Mouse (Mus musculus): ENCODE data around the gene Setd1b. TPM values are rescaled to one million over a fixed set of nuclear protein-coding genes. Genes with fewer than 3 reads are reported as not detected.
A peak's percentile ranks its signal among the peaks of the same experiment; 100 is the strongest.

The Setd1b gene
- polyA plus RNA-seq, 1 experiment from 2014 or later = 13.0 TPM

DNA sequence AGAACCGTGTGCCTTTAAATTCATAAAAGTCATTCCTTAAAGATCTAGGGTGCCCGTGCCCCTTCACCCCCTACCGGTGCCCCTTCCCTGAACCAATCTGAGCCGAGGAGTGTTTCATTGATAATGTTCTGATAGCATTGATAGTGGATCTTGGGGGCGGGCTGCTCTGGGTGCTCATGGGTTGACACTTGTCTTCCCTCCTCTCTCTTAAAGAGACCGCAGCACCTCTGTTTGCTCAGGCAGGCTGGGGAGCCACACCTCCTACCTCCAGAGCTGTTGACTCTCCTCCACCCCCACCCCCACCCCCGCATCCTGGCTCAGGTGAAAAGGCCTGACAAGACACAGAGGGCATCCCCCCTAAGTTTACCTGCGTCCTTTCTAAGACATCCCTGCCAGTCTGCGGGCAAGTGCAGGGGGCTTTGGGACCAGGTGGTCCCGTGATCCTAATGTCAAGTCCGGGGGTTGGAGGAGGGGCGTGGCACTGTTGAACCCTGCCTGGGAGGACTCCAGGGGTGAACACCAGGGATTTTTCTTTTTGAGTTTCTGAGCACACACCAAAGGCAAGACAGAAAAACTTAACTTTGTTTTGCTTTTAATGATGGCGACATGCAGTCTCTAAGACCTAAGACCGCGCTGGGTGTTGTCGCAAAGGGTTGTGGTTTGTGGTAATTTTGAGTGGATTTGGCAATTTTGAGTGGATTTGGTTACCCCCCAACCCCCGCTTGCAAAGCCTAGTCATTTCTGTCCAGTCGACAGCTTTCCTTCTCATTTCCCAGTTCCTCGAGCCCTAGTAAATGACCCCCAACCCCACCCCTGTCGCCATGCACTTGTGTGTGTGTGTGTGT, 3.0 kb downstream of the Setd1b start:
- H3K27ac ChIP-seq = no peak overlapping the region
- peak overlapping the region; percentile 100 for H3K4me2 ChIP-seq (replicated peaks)
- H3K36me3 ChIP-seq = peaks cover 36% of the 10 kb centered on the region
- H3K9ac ChIP-seq = peak overlapping the region; percentile 100
- WGBS = 42% methylated on average over 20 of the region's 20 CpGs
- no peak for ATAC-seq (ENCODE audit: low FRiP score, low read depth)
- no peaks in the 10 kb centered on the region for H3K9me3 ChIP-seq
- peak overlapping the region; percentile 99 for H3K4me3 ChIP-seq
- H3K4me1 ChIP-seq = peaks cover 53% of the 10 kb centered on the region
- H3K27me3 ChIP-seq (replicated peaks) = no peaks in the 10 kb centered on the region

DNA sequence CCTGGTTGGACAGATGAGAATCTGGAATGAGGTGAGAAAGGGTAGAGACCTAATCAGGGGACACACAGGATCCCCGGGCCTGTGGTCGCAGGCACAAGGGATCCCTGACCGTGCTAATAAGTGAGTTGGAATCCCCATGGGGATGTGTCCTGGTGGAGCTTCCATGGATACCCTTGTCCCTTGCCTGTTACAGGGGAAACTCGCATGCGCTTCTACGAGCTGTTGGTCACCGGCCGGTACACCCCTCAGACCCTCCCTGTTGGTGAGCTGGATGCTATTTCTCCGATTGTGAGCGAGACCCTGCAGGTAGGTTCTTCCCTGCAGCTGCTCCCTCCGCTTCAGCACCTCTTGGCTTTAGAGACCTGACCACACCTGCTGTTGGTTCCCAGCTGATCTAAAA, 4.4 kb downstream of the Setd1b start:
- 0 out of 2 replicates have a peak overlapping the region, but pooled peaks have one; percentile 100 for H3K9ac ChIP-seq
- no peaks in the 10 kb centered on the region for H3K9me3 ChIP-seq
- H3K27me3 ChIP-seq (replicated peaks) = no peaks in the 10 kb centered on the region
- peak overlapping the region; percentile 100 for H3K4me2 ChIP-seq (replicated peaks)
- peaks cover 47% of the 10 kb centered on the region for H3K36me3 ChIP-seq
- WGBS = 90% methylated on average over 11 of the region's 11 CpGs
- peaks cover 67% of the 10 kb centered on the region for H3K4me1 ChIP-seq
- H3K27ac ChIP-seq = no peak overlapping the region
- no peak for ATAC-seq (ENCODE audit: low FRiP score, low read depth)
- no peak overlapping the region for H3K4me3 ChIP-seq

DNA sequence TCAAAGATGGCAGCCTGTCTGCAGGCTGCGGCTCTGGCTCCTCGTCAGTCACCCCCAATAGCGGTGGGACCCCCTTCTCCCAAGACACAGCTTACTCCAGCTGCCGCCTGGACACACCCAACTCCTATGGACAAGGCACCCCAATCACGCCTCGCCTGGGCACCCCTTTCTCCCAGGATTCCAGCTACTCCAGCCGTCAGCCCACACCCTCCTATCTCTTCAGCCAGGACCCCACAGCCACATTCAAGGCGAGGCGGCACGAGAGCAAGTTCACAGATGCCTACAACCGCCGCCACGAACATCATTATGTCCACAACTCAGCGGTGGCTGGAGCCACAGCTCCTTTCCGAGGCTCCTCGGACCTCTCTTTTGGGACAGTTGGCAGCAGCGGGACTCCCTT, 5.6 kb downstream of the Setd1b start:
- no peak overlapping the region for H3K27ac ChIP-seq
- no peak overlapping the region for H3K4me2 ChIP-seq (replicated peaks)
- peaks cover 69% of the 10 kb centered on the region for H3K4me1 ChIP-seq
- no peak overlapping the region for H3K4me3 ChIP-seq
- no peaks in the 10 kb centered on the region for H3K9me3 ChIP-seq
- no peak overlapping the region for H3K9ac ChIP-seq
- H3K36me3 ChIP-seq = peaks cover 60% of the 10 kb centered on the region
- no peak for ATAC-seq (ENCODE audit: low FRiP score, low read depth)
- WGBS = 85% methylated on average over 17 of the region's 17 CpGs
- no peaks in the 10 kb centered on the region for H3K27me3 ChIP-seq (replicated peaks)

DNA sequence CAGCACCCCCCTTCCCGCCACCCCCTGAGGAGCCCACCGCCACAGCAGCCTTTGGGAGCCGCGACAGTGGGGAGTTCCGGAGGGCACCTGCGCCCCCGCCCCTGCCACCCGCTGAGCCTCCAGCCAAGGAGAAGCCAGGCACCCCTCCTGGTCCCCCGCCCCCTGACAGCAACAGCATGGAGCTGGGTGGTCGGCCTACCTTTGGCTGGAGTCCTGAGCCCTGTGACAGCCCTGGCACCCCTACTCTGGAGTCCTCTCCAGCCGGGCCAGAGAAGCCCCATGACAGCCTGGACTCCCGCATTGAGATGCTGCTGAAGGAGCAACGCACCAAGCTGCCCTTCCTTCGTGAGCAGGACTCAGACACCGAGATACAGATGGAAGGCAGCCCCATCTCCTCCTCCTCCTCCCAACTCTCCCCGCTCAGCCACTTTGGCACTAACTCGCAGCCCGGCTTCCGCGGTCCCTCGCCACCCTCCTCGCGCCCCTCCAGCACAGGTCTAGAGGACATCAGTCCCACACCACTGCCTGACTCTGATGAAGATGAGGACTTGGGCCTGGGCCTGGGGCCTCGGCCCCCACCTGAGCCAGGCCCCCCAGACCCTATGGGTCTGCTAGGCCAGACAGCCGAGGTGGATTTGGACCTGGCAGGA, 6.2 kb downstream of the Setd1b start:
- H3K27me3 ChIP-seq (replicated peaks) = no peaks in the 10 kb centered on the region
- peaks cover 66% of the 10 kb centered on the region for H3K36me3 ChIP-seq
- peak overlapping the region; percentile 59 for H3K4me2 ChIP-seq (replicated peaks)
- no peak overlapping the region for H3K27ac ChIP-seq
- H3K9me3 ChIP-seq = no peaks in the 10 kb centered on the region
- H3K4me1 ChIP-seq = peaks cover 69% of the 10 kb centered on the region
- ATAC-seq (ENCODE audit: low FRiP score, low read depth) = no peak
- 82% methylated on average over 25 of the region's 25 CpGs for WGBS
- H3K4me3 ChIP-seq = no peak overlapping the region
- H3K9ac ChIP-seq = 0 out of 2 replicates have a peak overlapping the region, but pooled peaks have one; percentile 2

DNA sequence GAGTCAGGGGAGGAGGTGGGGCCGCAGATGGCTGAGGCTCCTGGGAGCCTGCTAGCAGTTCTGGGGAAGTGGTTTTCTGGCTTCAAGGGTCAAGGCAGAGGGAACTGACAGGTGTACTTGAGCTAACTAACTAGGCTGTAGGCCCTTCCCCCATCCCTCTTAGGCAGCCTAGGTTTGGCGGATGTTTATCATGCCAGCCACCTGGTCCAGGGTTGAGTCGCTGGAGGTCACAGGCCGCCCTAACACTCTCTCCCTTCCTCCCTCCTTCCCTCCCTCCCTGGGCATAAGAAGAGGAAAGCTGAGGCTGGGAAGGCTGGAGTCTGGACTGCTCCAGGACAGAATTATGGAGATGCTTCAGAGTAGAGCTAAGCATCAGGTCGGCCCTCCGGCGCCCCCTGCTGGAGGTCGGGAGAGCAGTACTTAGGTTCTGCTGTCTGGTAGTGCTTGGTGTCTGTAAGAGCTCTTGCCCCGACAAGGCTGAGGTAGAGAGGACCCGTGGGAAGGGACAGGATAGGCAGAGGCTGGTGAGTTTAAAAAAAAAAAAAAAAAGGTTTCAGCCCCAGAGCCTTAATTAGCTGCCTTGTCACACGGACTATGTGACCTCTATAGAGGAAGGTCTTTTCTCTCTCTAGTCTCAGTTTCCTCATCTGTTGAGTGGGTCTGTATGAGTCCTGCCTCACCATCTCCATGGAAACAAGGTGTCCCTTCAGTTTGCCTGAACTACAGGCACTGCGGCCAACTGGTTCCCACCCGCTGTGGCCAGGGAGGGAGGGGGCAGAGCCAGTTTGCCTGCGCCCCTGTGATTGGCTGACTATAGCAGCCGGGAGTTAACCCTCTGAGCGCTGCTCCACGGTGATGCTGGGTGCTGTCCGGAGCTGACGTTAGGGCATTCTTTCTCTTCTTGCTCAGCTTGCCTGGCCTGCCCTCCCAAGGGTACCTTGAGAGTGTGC, 7.7 kb downstream of the Setd1b start:
- H3K36me3 ChIP-seq = peaks cover 80% of the 10 kb centered on the region
- no peaks in the 10 kb centered on the region for H3K27me3 ChIP-seq (replicated peaks)
- H3K4me3 ChIP-seq = peak overlapping the region; percentile 31
- peak overlapping the region; percentile 59 for H3K4me2 ChIP-seq (replicated peaks)
- 0 out of 2 replicates have a peak overlapping the region, but pooled peaks have one; percentile 26 for H3K9ac ChIP-seq
- H3K27ac ChIP-seq = no peak overlapping the region
- 8% methylated on average over 19 of the region's 19 CpGs for WGBS
- ATAC-seq (ENCODE audit: low FRiP score, low read depth) = peak; percentile 76
- H3K9me3 ChIP-seq = no peaks in the 10 kb centered on the region
- H3K4me1 ChIP-seq = peaks cover 59% of the 10 kb centered on the region

DNA sequence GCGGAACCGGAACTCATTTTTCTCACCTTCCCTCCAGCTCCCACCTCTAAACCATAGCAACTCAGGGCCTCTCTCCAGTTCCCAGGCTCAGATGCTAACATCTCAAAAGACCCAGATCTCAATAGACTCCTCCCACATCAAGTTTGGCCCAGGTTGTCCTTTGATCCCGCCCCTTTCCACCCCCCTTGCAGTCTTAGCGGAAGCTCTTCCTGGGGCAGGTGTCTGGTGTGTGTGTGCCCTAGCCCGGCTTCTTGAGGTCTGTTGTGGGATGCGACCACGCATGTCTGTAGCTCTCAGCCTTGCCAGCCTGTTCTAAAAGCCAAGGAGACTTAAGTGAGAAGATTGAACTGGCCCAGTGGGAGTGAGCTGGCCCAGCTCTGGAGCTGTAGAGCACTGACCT, 8.6 kb downstream of the Setd1b start:
- H3K4me1 ChIP-seq = peaks cover 50% of the 10 kb centered on the region
- no peak for ATAC-seq (ENCODE audit: low FRiP score, low read depth)
- H3K4me2 ChIP-seq (replicated peaks) = peak overlapping the region; percentile 59
- peak overlapping the region; percentile 31 for H3K4me3 ChIP-seq
- peaks cover 81% of the 10 kb centered on the region for H3K36me3 ChIP-seq
- peak overlapping the region; percentile 26 for H3K9ac ChIP-seq
- H3K27me3 ChIP-seq (replicated peaks) = no peaks in the 10 kb centered on the region
- H3K27ac ChIP-seq = no peak overlapping the region
- 62% methylated on average over 7 of the region's 7 CpGs for WGBS
- H3K9me3 ChIP-seq = no peaks in the 10 kb centered on the region

DNA sequence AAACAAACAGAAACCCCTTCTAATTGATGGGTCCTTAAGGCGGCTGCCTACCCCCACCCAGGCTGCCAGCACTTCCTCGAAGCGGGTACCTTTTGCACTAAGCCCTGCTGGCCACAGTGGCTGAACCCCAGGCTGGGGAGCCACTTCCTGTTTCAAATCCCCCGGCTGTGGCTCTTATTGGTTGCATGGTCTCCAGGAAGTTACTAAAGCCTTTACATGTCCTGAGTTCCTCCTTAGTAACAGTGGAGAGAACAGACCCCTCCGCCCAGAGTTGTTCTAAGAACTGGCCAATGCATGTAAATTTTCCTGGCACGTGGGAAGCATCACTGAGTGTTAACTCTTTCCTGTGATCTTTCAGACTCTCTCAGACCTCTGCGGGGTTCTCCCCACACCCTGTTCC, 9.1 kb downstream of the Setd1b start:
- Histone ChIP-seq H3K9ac (peak overlapping the region; percentile 26; the same call in 1 of the 2 replicates), H3K27me3 (replicated peaks) (no peaks in the 10 kb centered on the region), H3K9me3 (no peaks in the 10 kb centered on the region), H3K4me1 (peaks cover 46% of the 10 kb centered on the region), H3K4me2 (replicated peaks) (peak overlapping the region; percentile 59), H3K27ac (no peak overlapping the region), H3K36me3 (peaks cover 78% of the 10 kb centered on the region), H3K4me3 (peak overlapping the region; percentile 31; the same call in 1 of the 2 replicates)
- WGBS = 49% methylated on average over 7 of the region's 7 CpGs
- no peak for ATAC-seq (ENCODE audit: low FRiP score, low read depth)

DNA sequence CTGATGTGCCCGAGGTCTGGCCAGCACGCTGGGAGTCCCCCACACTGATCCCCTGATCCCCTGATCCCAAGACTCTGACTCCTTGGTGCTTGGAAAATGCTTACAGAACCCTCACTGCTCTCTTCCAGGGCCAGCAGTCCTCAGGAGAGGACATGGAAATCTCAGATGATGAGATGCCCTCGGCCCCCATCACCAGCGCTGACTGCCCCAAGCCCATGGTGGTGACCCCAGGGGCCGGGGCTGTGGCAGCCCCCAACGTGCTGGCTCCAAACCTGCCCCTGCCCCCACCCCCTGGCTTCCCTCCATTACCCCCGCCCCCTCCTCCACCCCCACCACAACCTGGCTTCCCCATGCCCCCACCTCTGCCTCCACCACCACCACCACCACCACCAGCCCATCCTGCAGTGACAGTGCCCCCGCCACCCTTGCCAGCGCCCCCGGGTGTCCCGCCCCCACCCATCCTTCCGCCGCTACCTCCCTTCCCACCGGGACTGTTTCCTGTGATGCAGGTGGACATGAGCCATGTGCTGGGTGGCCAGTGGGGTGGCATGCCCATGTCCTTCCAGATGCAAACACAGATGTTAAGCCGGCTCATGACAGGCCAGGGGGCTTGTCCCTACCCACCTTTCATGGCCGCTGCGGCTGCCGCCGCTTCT, 9.8 kb downstream of the Setd1b start:
- H3K4me3 ChIP-seq = no peak overlapping the region
- H3K27me3 ChIP-seq (replicated peaks) = no peaks in the 10 kb centered on the region
- no peaks in the 10 kb centered on the region for H3K9me3 ChIP-seq
- peaks cover 40% of the 10 kb centered on the region for H3K4me1 ChIP-seq
- no peak for ATAC-seq (ENCODE audit: low FRiP score, low read depth)
- no peak overlapping the region for H3K9ac ChIP-seq
- no peak overlapping the region; the same call in 1 of the 2 replicates for H3K4me2 ChIP-seq (replicated peaks)
- H3K36me3 ChIP-seq = peaks cover 75% of the 10 kb centered on the region
- WGBS = 96% methylated on average over 18 of the region's 19 CpGs
- H3K27ac ChIP-seq = no peak overlapping the region

DNA sequence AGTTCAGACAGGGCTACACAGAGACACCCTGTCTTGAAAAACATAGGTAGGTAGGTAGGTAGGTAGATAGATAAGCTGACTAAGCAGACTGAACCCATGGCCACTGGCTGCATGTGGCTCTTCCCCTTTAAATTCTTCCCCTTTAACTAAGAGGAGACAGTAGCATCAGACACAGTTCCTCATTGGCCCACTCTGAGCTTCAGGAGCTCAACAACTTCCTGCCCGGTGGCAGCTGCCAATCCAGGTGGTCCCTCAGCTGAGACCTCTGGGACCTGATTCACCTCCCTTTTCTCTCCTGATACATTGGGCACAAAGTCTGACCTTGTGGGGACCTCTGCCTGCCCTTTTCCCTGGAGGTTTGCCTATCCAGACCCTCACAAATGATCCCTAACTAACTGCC, 10.9 kb downstream of the Setd1b start:
- Histone ChIP-seq H3K36me3 (peaks cover 75% of the 10 kb centered on the region), H3K27me3 (replicated peaks) (no peaks in the 10 kb centered on the region), H3K9me3 (no peaks in the 10 kb centered on the region), H3K27ac (no peak overlapping the region), H3K9ac (no peak overlapping the region), H3K4me2 (replicated peaks) (no peak overlapping the region), H3K4me3 (no peak overlapping the region), H3K4me1 (peaks cover 40% of the 10 kb centered on the region)
- ATAC-seq (ENCODE audit: low FRiP score, low read depth) = no peak
- 82% methylated on average over 1 of the region's 1 CpGs for WGBS

DNA sequence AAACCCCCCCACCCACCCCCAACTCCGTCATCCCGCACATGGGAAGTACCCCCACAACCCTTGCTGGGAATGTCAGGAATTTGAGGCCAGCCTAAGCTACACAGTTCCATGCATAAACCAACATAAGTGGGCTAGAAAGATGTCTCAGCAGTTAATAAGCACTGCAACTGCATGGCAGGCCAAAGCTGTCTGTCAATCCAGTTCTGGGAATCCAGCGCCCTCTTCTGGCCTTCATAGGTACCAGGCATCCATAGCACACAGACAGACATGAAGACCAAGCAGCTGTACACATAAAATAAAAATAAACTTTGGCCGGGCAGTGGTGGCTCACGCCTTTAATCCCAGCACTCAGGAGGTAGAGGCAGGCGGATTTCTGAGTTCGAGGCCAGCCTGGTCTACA, 13.4 kb downstream of the Setd1b start:
- H3K36me3 ChIP-seq = peaks cover 85% of the 10 kb centered on the region
- no peaks in the 10 kb centered on the region for H3K9me3 ChIP-seq
- no peak overlapping the region for H3K4me2 ChIP-seq (replicated peaks)
- no peaks in the 10 kb centered on the region for H3K27me3 ChIP-seq (replicated peaks)
- H3K27ac ChIP-seq = no peak overlapping the region
- 59% methylated on average over 7 of the region's 7 CpGs for WGBS
- no peak for ATAC-seq (ENCODE audit: low FRiP score, low read depth)
- H3K4me1 ChIP-seq = peaks cover 14% of the 10 kb centered on the region
- H3K4me3 ChIP-seq = no peak overlapping the region
- no peak overlapping the region for H3K9ac ChIP-seq

DNA sequence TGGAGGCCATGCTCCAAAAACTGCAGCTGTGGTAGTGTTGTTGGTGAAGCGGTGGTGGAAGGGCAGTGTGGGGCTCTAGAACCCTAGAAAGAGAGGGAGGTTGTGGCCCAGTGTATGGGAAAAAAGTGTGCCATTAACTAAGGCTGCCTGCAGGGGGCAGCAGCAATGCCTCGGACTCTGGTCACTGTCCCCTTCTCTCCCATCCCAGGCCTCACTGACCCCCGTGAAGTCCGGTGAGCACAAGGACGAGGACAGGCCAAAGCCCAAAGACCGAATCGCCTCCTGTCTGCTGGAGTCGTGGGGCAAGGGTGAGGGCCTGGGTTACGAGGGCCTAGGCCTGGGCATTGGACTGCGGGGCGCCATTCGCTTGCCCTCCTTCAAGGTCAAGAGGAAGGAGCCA, 14.8 kb downstream of the Setd1b start:
- Histone ChIP-seq H3K4me3 (no peak overlapping the region), H3K36me3 (peaks cover 85% of the 10 kb centered on the region), H3K4me1 (0 out of 2 replicates have a peak, but pooled peaks cover 3% of the 10 kb centered on the region), H3K9ac (no peak overlapping the region), H3K9me3 (no peaks in the 10 kb centered on the region), H3K4me2 (replicated peaks) (no peak overlapping the region), H3K27me3 (replicated peaks) (no peaks in the 10 kb centered on the region), H3K27ac (no peak overlapping the region)
- ATAC-seq (ENCODE audit: low FRiP score, low read depth) = no peak
- 89% methylated on average over 12 of the region's 12 CpGs for WGBS
